Mouse (Mus musculus) thymus, adult 2 months (tissue): ENCODE measurements around the gene Myo18b. TPM values are rescaled to one million over a fixed set of nuclear protein-coding genes. Genes with fewer than 3 reads are reported as not detected.

Source experiments
- DNase-seq: peaks from one replicate; pipeline ENCODE4 v3.0.0; 2021
- H3K27ac ChIP-seq: fragments of 200-500 bp; 2 replicates; pipeline ENCODE4 v1.5.1; 2012; ENCODE audit warnings: low read length, control low read depth; ENCODE audit not compliant: control insufficient read depth, insufficient read depth
- H3K27me3 ChIP-seq: fragments of 200-500 bp; 2 replicates; pipeline ENCODE4 v1.6.1; 2012; ENCODE audit warnings: mild to moderate bottlenecking, low read length, moderate library complexity, mixed read lengths; ENCODE audit not compliant: control insufficient read depth, insufficient read depth
- H3K36me3 ChIP-seq: fragments of 200-500 bp; 2 replicates; pipeline ENCODE4 v1.6.1; 2012; ENCODE audit warnings: mild to moderate bottlenecking, low read length, moderate library complexity; ENCODE audit not compliant: control insufficient read depth, insufficient read depth
- H3K4me1 ChIP-seq: fragments of 200-500 bp; replicated peaks from 2 replicates; pipeline ENCODE4 v1.6.1; 2012; ENCODE audit warnings: low read length; ENCODE audit not compliant: control insufficient read depth, insufficient read depth
- H3K4me3 ChIP-seq: fragments of 200-500 bp; 2 replicates; pipeline ENCODE4 v1.5.1; 2012; ENCODE audit warnings: mild to moderate bottlenecking, low read length, control low read depth, moderate library complexity; ENCODE audit not compliant: control insufficient read depth, insufficient read depth
- CTCF ChIP-seq: fragments of 200-500 bp; IDR thresholded peaks from 2 replicates; pipeline ENCODE4 v1.5.1; 2012; ENCODE audit warnings: mild to moderate bottlenecking, control low read depth, low read length, moderate library complexity, borderline replicate concordance; ENCODE audit not compliant: control insufficient read depth, poor library complexity, insufficient read depth; ENCODE audit errors: extremely low read depth
- POLR2A ChIP-seq: fragments of 200-500 bp; IDR thresholded peaks from 2 replicates; pipeline ENCODE4 v1.6.1; 2012; ENCODE audit warnings: mild to moderate bottlenecking, low read length, control low read depth, moderate library complexity; ENCODE audit not compliant: control insufficient read depth, poor library complexity, insufficient read depth; ENCODE audit errors: extremely low read depth
- WGBS: fragments of 180-500 bp; shearing (Covaris S2); methylation state at CpG from one replicate; pipeline ENCODE4 v1.1.7; 2018; 5-methylcytosine and 5-hydroxymethylcytosine counted together
- polyA plus RNA-seq: library from polyadenylated mRNA; depleted of rRNA; stranded (reverse); fragments of >200 nt; gene quantifications from 2 replicates; pipeline ENCODE4 v1.2.3, GENCODE M21; 2012

Myo18b gene
- polyA plus RNA-seq, 1 experiment = 3.8 TPM

DNA sequence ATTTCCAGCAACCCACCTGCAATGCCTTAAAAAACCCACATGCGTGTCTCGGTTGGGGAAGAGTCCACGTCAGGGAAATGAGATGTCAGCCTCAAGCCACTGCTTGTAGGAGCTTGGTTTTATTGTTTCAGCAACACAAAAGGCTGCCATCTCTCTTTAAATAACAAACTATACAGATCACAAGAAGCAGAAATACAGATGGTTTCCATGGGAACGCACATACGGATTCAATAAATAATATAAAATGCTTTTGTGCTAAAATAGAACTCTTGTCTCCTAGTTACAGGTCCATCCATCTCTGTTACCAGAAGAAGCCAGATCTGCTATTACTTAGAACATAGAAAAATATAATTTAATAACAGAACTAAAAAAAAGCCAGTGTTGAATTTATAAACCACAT lies 14.2 kb upstream of the Myo18b start:
- H3K27me3 ChIP-seq = no peaks in the 10 kb centered on the region
- no peak overlapping the region for H3K27ac ChIP-seq
- no peak overlapping the region for H3K4me3 ChIP-seq
- TF ChIP-seq POLR2A (no peak), CTCF (no peak)
- DNase-seq = no peak
- H3K4me1 ChIP-seq = no peaks in the 10 kb centered on the region
- WGBS = 93% methylated on average over 5 of the region's 5 CpGs
- H3K36me3 ChIP-seq = no peaks in the 10 kb centered on the region

DNA sequence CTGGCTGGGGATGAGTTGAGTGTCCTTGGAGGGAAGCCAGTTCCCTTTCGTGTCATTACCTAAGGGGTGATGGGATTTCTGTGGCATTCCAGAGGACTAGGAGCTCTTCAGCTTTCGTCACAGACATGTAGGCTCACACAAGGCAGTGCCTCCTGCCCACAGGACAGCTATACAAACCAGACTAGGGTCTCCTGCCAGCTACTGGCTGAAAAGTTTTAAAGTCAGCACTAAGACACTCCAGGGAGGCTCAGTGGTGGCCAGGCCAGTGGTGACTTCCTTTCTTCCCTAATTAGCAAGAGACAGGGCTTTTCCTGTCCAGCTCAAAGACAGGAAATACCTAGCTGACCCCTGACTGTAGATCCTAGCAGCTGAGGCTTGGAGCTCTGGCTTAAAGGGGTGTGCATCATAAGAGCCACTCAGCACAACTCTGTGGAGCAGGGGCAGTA lies 12.0 kb upstream of the Myo18b start:
- TF ChIP-seq POLR2A (no peak), CTCF (no peak)

DNA sequence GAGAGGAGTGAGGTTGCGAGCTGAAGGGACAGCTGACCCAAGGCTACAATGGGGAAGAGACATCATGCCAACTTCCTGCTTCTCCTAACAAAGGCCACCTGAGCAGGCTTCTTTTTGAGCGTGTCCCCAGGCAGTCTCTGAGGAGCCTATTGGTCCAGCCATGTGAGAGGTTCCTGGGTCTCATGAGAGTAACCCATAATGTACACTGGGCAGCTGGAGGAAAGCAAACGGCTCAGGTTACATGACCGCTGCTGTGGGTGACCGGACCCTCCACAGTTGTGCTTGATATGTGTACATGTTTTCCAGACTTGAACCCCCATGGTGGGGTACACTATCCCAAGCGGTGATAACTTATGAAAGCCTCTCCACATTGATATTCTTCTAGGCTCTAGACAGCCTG lies 11.3 kb upstream of the Myo18b start:
- Histone ChIP-seq H3K4me1 (no peaks in the 10 kb centered on the region), H3K27ac (no peak overlapping the region), H3K36me3 (no peaks in the 10 kb centered on the region), H3K4me3 (no peak overlapping the region), H3K27me3 (no peaks in the 10 kb centered on the region)
- DNase-seq = no peak
- WGBS = 75% methylated on average over 6 of the region's 6 CpGs
- no peak for TF ChIP-seq CTCF
- TF ChIP-seq POLR2A = no peak

More for the DNA sequence above, 12.0 kb upstream of the Myo18b start:
- Histone ChIP-seq H3K4me3 (no peak overlapping the region), H3K4me1 (no peaks in the 10 kb centered on the region), H3K27me3 (no peaks in the 10 kb centered on the region), H3K27ac (no peak overlapping the region), H3K36me3 (no peaks in the 10 kb centered on the region)
- no peak for DNase-seq
- 51% methylated on average over 2 of the region's 2 CpGs for WGBS

DNA sequence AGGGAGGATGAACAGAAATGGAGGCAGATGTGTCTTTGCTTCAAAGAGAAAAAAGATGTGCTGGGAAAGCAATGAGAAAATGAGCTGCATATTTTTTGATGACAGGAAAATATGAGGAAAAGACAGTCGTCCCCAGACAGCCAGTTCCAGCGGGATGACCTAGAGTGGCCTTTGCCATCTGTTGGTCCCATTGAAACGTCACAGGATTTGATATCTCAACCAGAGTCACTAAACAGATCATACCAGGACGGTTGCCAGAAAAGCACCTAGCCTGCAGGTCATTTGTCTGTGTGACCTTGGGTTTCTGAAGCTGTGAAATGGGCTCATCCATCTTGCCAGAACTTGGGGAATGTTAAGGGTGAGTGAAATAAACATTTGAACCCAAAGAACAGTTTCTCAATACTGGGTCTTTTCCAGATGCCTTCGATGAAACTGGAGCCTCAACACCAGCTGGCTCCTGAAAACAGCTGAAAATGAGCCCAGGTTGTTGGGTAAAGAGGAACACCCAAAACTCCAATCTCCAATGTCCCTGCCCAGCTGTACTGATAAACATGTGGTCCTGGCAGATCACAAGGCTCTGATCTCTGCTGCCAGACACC lies 2.6 kb downstream of the Myo18b start:
- no peak for DNase-seq
- TF ChIP-seq CTCF = no peak
- no peak for TF ChIP-seq POLR2A
- Histone ChIP-seq H3K27me3 (no peaks in the 10 kb centered on the region), H3K36me3 (no peaks in the 10 kb centered on the region), H3K27ac (no peak overlapping the region), H3K4me3 (no peak overlapping the region), H3K4me1 (no peaks in the 10 kb centered on the region)
- WGBS = 89% methylated on average over 5 of the region's 5 CpGs

DNA sequence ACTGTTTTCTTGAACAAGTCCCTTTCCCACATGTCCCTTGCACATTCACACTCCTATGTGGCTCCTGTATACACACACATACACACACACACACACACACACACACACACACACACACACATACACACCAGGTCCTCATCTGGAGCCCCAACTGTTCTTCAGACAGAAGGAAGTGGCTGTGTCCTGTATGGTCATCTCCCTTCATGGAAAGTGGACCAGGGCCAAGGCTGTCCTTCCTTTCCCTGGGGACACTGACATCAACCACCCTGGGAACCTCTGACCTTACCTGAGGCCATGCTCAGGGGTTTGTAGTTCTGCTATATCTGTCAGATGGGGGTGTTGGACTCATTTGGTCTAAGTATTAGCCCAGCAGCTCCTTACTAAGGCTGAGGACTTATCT lies 3.8 kb downstream of the Myo18b start:
- no peak for TF ChIP-seq POLR2A
- no peak for TF ChIP-seq CTCF
- DNase-seq = no peak
- no peaks in the 10 kb centered on the region for H3K36me3 ChIP-seq
- H3K27me3 ChIP-seq = no peaks in the 10 kb centered on the region
- H3K4me3 ChIP-seq = no peak overlapping the region
- no peaks in the 10 kb centered on the region for H3K4me1 ChIP-seq
- H3K27ac ChIP-seq = no peak overlapping the region

DNA sequence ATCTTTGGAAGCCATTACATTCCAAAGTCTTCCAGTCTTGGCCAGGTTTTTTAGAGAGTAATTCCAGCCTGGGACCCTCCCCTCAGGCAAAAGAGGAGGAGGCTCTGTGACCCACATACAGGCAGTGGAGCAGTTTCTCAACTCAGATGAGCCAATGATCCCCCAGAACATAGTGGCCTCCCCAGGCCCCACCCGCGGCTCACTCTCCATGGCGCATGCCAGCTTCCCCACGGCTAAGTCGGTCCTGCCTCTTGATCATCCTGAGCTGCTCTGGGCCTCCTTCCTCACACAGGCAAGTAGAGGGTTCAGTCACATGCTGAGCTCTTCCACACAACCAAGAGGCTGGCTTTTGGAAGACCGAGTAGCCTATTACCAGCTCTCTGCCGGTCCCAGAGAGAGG lies 7.5 kb downstream of the Myo18b start:
- H3K36me3 ChIP-seq = no peaks in the 10 kb centered on the region
- DNase-seq = no peak
- TF ChIP-seq POLR2A (no peak), CTCF (no peak)
- no peak overlapping the region for H3K27ac ChIP-seq
- H3K27me3 ChIP-seq = no peaks in the 10 kb centered on the region
- 64% methylated on average over 7 of the region's 7 CpGs for WGBS
- H3K4me1 ChIP-seq = no peaks in the 10 kb centered on the region
- H3K4me3 ChIP-seq = no peak overlapping the region
